Mouse (Mus musculus): Measurements from ENCODE around the gene Slc6a6.

Gene Slc6a6

GRCm38 (mm10) chr6:91670224-91670623 lies 13.6 kb upstream of the Slc6a6 start:
- no peak for DNase-seq

GRCm38 (mm10) chr6:91674757-91675350 lies 9.0 kb upstream of the Slc6a6 start:
- DNase-seq = no peak

- no peak for DNase-seq
Measured at GRCm38 (mm10) chr6:91678506-91679094, 5.3 kb upstream of the Slc6a6 start.

DNA sequence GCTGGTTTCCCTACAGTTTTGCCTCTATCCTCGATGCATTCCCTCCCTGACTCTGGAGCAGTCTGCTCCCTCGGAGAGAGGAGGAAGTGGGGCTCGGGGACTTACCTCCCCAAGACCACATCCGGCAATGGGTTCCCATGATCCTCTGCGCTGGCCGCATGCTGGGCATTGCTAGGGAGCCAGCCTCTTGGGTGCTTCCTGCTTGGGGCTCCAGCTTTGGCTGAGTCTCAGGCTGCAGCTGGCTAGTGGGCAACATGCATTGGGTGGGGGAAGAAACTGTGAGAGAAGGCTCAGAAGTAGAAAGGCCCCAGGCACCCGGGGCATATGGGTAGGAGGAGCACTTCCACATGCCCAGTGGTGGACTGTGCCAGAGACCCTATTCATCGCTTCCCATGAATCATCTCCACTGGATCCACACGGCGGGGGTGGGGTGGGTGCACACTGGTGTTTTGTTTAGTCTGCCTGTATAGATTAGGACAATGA lies 4.7 kb upstream of the Slc6a6 start:
- peak; percentile 48 for DNase-seq

DNA sequence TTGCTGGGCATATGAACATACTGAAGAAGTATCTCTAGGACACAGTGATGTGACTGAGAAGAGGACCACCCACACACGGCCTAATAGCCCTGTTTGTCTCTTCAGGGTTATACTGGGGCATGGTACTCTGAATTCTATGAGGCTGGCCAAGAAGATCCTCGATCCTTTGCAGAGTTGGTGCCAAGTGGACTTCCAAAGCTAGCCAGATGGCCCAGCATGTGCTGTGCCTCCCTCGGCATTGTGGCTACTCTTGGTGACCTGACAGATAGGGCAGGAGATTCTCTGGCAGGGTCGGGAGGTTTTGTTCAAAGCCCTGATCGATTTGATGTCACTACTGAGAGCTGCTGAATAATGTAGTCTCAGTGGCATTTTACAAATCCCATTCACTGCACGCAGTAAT lies 4.1 kb upstream of the Slc6a6 start:
- DNase-seq = peak; percentile 74

GRCm38 (mm10) chr6:91681841-91682240 lies 2.0 kb upstream of the Slc6a6 start:
- DNase-seq = no peak

GRCm38 (mm10) chr6:91683121-91683520 lies 732 bp upstream of the Slc6a6 start:
- DNase-seq = peak; percentile 55

DNA sequence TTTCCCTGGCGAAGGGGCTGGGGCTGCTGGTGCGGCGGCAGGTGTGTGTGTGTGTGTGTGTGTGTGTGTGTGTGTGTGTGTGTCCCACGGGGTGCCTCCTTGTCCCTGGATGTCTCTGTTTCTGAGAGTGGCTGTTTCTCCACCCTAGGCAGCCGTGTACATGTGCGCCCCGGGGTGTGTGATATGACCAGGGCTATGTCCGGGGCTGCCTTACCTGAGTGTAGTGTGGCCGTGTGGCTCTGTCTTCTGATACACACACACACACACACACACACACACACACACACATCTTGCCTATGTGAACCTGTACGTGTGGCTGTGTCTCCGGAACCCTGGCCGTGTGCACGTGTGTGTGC lies 599 bp downstream of the Slc6a6 start:
- no peak for DNase-seq

DNA sequence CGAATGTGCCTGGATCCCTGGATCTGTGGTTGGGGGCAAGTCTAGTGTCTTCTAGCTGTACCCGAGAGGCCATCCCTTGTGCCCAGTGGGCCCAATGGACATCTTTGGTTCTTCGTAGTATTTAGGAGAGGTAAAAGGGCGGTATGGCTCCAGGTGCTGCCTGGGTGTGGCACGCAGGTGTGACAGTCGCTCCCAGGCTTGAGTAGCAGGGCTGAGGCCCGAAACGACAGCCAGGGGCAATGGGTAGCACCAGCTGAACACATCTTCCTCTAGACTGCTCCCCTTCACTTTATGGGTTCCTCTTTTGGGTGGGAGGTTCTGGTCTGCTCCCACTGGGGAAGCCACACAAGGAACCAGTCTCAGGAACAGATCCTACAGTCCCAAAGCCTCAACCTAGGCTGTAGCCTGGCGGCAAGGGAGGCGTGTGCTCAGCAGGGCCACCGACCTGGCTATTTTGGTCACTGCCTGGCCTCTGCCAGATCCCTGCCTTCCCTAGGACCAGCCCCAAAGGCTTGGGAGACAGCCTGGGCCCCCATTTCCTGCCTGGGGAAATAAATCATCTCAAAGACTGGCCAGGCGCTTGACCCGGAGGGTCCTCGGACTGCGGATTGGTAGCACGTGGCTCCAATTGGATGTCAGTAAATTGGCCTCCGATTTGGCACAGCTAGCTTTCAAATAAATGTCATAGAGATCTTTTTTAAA lies 1.1 kb downstream of the Slc6a6 start:
- peak; percentile 68 for DNase-seq

GRCm38 (mm10) chr6:91685533-91685883 lies 1.7 kb downstream of the Slc6a6 start:
- DNase-seq = peak; percentile 53

GRCm38 (mm10) chr6:91685896-91686295 lies 2.0 kb downstream of the Slc6a6 start:
- no peak for DNase-seq

DNA sequence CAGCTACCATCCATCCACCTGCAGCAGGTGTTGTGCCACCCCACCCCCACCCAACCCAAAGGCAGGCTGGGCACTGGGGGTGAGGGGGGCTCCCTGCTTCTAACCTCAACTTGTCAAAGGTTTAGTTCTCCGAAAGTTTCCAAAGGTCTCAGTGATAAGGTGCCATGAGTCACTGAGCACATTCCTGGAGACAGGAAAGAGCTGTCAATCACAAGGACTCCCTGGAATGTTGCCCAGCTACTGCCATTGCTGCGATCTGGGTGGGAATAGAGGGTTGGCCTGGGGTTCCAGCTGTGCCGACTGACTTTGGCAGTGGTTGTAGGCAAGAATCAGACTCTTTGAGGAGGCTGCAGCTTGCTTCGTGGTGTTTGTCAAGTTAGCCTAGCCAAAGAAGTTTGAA lies 2.7 kb downstream of the Slc6a6 start:
- no peak for DNase-seq

GRCm38 (mm10) chr6:91688021-91688420 lies 4.2 kb downstream of the Slc6a6 start:
- DNase-seq = no peak

GRCm38 (mm10) chr6:91689231-91689630 lies 5.4 kb downstream of the Slc6a6 start:
- DNase-seq = no peak

GRCm38 (mm10) chr6:91690222-91690621 lies 6.4 kb downstream of the Slc6a6 start:
- DNase-seq = no peak

GRCm38 (mm10) chr6:91690646-91691045 lies 6.8 kb downstream of the Slc6a6 start:
- no peak for DNase-seq

DNA sequence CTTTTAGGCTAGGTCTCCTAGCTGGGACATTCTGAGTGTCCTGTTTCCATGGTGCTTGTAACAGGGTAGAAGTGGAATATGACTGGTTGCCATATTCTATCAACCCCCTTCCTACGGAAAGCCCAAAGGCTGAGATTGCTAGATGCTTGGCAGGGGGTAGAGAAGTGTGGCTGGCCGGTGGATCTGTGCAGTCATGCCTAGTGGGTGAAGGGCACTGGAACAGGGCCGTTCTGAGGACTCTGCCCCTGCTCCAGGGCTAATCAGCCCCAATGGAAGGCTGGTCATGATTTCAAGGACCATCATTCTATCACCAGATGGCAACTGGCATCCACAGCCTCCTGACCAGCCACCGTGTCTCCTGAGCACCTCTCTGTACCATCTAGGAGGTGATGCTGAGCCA lies 7.7 kb downstream of the Slc6a6 start:
- no peak for DNase-seq

- DNase-seq = no peak
Measured at GRCm38 (mm10) chr6:91693301-91693886, 9.5 kb downstream of the Slc6a6 start.

- DNase-seq = peak; percentile 93
Measured at GRCm38 (mm10) chr6:91694610-91695009, 10.8 kb downstream of the Slc6a6 start.

DNA sequence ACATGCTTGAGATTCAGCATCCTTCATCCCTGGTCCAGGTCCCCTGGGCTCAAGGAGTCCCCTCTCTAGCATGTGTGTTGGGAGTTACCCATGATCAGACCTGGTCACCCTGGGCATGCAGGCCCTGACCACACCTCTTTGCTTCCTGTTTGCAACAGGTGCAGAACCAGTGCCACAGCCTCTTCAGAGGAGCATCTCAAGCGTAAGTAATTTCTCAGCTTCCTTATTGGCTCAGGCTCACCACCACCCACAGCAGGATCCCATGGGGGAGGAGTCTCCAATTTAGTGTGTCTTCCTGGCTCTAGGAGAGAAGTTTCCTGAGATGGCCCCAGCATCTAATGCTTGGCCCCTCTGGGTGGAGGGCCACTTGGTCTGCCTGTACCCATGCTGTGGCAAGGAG lies 15.0 kb downstream of the Slc6a6 start:
- DNase-seq = no peak

- no peak for DNase-seq
Measured at GRCm38 (mm10) chr6:91699482-91700200, 15.8 kb downstream of the Slc6a6 start.

- DNase-seq = no peak
Measured at GRCm38 (mm10) chr6:91700823-91701621, 17.2 kb downstream of the Slc6a6 start.

DNA sequence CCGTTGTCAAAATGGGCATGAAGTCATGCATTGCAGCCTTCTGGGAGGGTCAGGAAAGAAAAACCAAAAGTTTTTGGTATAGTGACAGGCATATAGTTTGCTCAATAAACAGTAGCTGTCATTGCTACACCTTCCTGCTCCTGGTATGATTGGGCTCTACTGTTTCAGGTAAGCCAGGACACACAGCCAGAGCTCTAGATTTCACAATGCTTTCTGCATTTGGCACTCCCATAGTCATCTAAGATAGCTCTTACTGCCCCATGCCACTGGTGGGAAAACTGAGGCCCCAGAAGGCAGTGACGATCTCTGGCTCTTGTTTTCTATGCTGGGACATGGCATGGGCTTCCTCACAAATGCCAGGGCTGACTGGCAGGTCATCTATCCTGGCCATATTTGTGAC lies 19.6 kb downstream of the Slc6a6 start:
- no peak for DNase-seq
